ENCODE assay signal across 14 mouse cellular contexts in genomic region chr2:181079518-181079917, GRCm38 (mm10). TPM values are rescaled to one million over a fixed set of nuclear protein-coding genes. Genes with fewer than 3 reads are reported as not detected.
"Had no signal": no experiment of that assay in that cellular context is flagged by ENCODE, and none has a peak within 500 bp of the region (broad histone marks: within the 10 kb centered on the region; RNA-seq: fewer than 3 reads in every experiment).

No protein-coding gene starts in this region.

- H3K36me3 ChIP-seq: kidney, embryonic 15.5 days; limb, embryonic 13.5 days had no signal

- H3K9ac ChIP-seq: kidney, embryonic 15.5 days; limb, embryonic 13.5 days; midbrain, embryonic 13.5 days had no signal

- H3K4me1 ChIP-seq: limb, embryonic 13.5 days; midbrain, embryonic 13.5 days had no signal

- H3K27ac ChIP-seq: kidney, embryonic 15.5 days; limb, embryonic 13.5 days; midbrain, embryonic 13.5 days had no signal

- H3K4me3 ChIP-seq: kidney, embryonic 15.5 days; limb, embryonic 13.5 days; midbrain, embryonic 13.5 days had no signal

- ATAC-seq: intestine, embryonic 16.5 days; lung, postnatal 0 days; midbrain, embryonic 13.5 days had no signal

- DNase-seq: kidney, adult 2 months; kidney, postnatal 14 days; left cerebral cortex, postnatal 4 days; lung, adult 18-20 months; lung, postnatal 36 days; right cerebral cortex, postnatal 25 days; thymus, adult 2 months; thymus, postnatal 25 days had no signal

- H3K4me2 ChIP-seq: kidney, embryonic 15.5 days; limb, embryonic 13.5 days; midbrain, embryonic 13.5 days had no signal

- H3K27me3 ChIP-seq: kidney, embryonic 15.5 days; limb, embryonic 13.5 days had no signal

- H3K9me3 ChIP-seq: kidney, embryonic 15.5 days; limb, embryonic 13.5 days; midbrain, embryonic 13.5 days had no signal

RNA-seq across cellular contexts. Expression of gene Chrna4, which starts 36.2 kb away (rescaled TPM):
- total RNA-seq: megakaryocyte progenitor cell, adult 5-6 weeks had no signal

RNA-seq across cellular contexts. Expression of gene Kcnq2, which starts 55.6 kb away (rescaled TPM):
- total RNA-seq: megakaryocyte progenitor cell, adult 5-6 weeks had no signal
- polyA plus RNA-seq: lung, postnatal 0 days had no signal
